Mouse (Mus musculus) T-helper 1 cell (primary cell): ENCODE data around the gene Ccdc103.

Source experiments
- in situ Hi-C: fragments of 300-600 bp; cut with MboI, MseI; formaldehyde crosslinking; loops from one replicate; pipeline ENCODE4 v1.15.1; 2025; ENCODE audit warnings: high pct_unique_total_duplicates

Gene Ccdc103

GRCm38 (mm10) chr11:102890096-102890495, 9.1 kb downstream of the Ccdc103 start:
- in situ Hi-C loops: no loop called here

GRCm38 (mm10) chr11:102893015-102893651, 12.1 kb downstream of the Ccdc103 start:
- in situ Hi-C loops: no loop called here

- in situ Hi-C loops: loop anchor here (5.0 kb wide), 1 partner anchor 98 kb away; no protein-coding TSS in a partner anchor
Measured at GRCm38 (mm10) chr11:102894716-102895115, 13.7 kb downstream of the Ccdc103 start.

- in situ Hi-C loops: loop anchor here (5.0 kb wide), 1 partner anchor 97 kb away; no protein-coding TSS in a partner anchor
Measured at GRCm38 (mm10) chr11:102895779-102896178, 14.8 kb downstream of the Ccdc103 start.

- in situ Hi-C loops: loop anchor here (5.0 kb wide), 1 partner anchor 96 kb away; no protein-coding TSS in a partner anchor
Measured at GRCm38 (mm10) chr11:102896641-102897040, 15.6 kb downstream of the Ccdc103 start.

GRCm38 (mm10) chr11:102898408-102898807, 17.4 kb downstream of the Ccdc103 start:
- in situ Hi-C loops: loop anchor here (5.0 kb wide), 1 partner anchor 94 kb away; no protein-coding TSS in a partner anchor

- in situ Hi-C loops: no loop called here
Measured at GRCm38 (mm10) chr11:102900763-102901162, 19.8 kb downstream of the Ccdc103 start, which contains the start of gene Gfap. Gene Gfap, minus strand, starts transcription at chr11:102900912.

GRCm38 (mm10) chr11:102901199-102901598, 20.2 kb downstream of the Ccdc103 start:
- in situ Hi-C loops: no loop called here

- in situ Hi-C loops: no loop called here
Measured at GRCm38 (mm10) chr11:102902107-102902506, 21.1 kb downstream of the Ccdc103 start.

GRCm38 (mm10) chr11:102903654-102904053, 22.6 kb downstream of the Ccdc103 start:
- in situ Hi-C loops: no loop called here

- in situ Hi-C loops: no loop called here
Measured at GRCm38 (mm10) chr11:102911376-102911775, 30.4 kb downstream of the Ccdc103 start.

- in situ Hi-C loops: no loop called here
Measured at GRCm38 (mm10) chr11:102915380-102915779, 34.4 kb downstream of the Ccdc103 start.

GRCm38 (mm10) chr11:102918077-102918476, 37.1 kb downstream of the Ccdc103 start:
- in situ Hi-C loops: no loop called here

GRCm38 (mm10) chr11:102921491-102921890, 40.5 kb downstream of the Ccdc103 start:
- in situ Hi-C loops: no loop called here

GRCm38 (mm10) chr11:102924557-102925350, 43.8 kb downstream of the Ccdc103 start, which contains the start of gene Kif18b:
Gene Kif18b, minus strand, starts transcription at chr11:102925124.
- in situ Hi-C loops: no loop called here

- in situ Hi-C loops: no loop called here
Measured at GRCm38 (mm10) chr11:102925351-102925717, 44.3 kb downstream of the Ccdc103 start.

GRCm38 (mm10) chr11:102930672-102931071, 49.7 kb downstream of the Ccdc103 start:
- in situ Hi-C loops: no loop called here
